Mouse (Mus musculus) natural killer cell, adult 2 months (primary cell): Measurements from ENCODE around the gene Aknad1.

Experiments used
- DNase-seq, 2 experiments: peaks; one replicate each; pipeline ENCODE4 v3.0.0; 2022; ENCODE audit warnings: low spot score in 2 of 2

Gene Aknad1

GRCm38 (mm10) chr3:108787754-108788454 is 48.4 kb downstream of the Aknad1 start:
- no peak for DNase-seq

GRCm38 (mm10) chr3:108788455-108788794 is 49.0 kb downstream of the Aknad1 start:
- no peak for DNase-seq

GRCm38 (mm10) chr3:108789299-108789698 is 49.8 kb downstream of the Aknad1 start:
- DNase-seq: no peak

GRCm38 (mm10) chr3:108790499-108790898 is 51.0 kb downstream of the Aknad1 start:
- DNase-seq: no peak

- DNase-seq: no peak
Observed at GRCm38 (mm10) chr3:108791054-108791706, 51.7 kb downstream of the Aknad1 start.

GRCm38 (mm10) chr3:108792420-108792819 is 53.0 kb downstream of the Aknad1 start:
- DNase-seq: no peak

- no peak for DNase-seq
Observed at GRCm38 (mm10) chr3:108794780-108795179, 55.3 kb downstream of the Aknad1 start.

GRCm38 (mm10) chr3:108795554-108796299 is 56.3 kb downstream of the Aknad1 start:
- DNase-seq: peak in 1 of 2 experiments; percentile 16

GRCm38 (mm10) chr3:108796386-108796785 is 56.9 kb downstream of the Aknad1 start:
- DNase-seq: no peak

- no peak for DNase-seq
Observed at GRCm38 (mm10) chr3:108797723-108798122, 58.3 kb downstream of the Aknad1 start.

- no peak for DNase-seq
Observed at GRCm38 (mm10) chr3:108798375-108798774, 58.9 kb downstream of the Aknad1 start.

- no peak for DNase-seq
Observed at GRCm38 (mm10) chr3:108805622-108806021, 66.2 kb downstream of the Aknad1 start.

- DNase-seq: no peak
Observed at GRCm38 (mm10) chr3:108810747-108811263, 71.3 kb downstream of the Aknad1 start.

GRCm38 (mm10) chr3:108815631-108816030 is 76.2 kb downstream of the Aknad1 start:
- DNase-seq: no peak

- DNase-seq: peak in 1 of 2 experiments; percentile 5
Observed at GRCm38 (mm10) chr3:108830493-108830892, 91.0 kb downstream of the Aknad1 start.

GRCm38 (mm10) chr3:108831750-108832149 is 92.3 kb downstream of the Aknad1 start:
- peak in 1 of 2 experiments; percentile 6 for DNase-seq
